Mouse (Mus musculus) cerebellum, postnatal 4 days (tissue): Measurements from ENCODE around the gene Ngdn.
"Not testable (repeated sequence)": the region's sequence is repeated elsewhere in the genome, so short reads cannot be mapped to it uniquely, and the experiment has no call there.

Experiments used
- DNase-seq, 2 experiments: peaks; one replicate each; pipeline ENCODE4 v3.0.0; 2022; ENCODE audit warnings: low spot score in 2 of 2, mixed read lengths in 1 of 2

Ngdn gene

DNA sequence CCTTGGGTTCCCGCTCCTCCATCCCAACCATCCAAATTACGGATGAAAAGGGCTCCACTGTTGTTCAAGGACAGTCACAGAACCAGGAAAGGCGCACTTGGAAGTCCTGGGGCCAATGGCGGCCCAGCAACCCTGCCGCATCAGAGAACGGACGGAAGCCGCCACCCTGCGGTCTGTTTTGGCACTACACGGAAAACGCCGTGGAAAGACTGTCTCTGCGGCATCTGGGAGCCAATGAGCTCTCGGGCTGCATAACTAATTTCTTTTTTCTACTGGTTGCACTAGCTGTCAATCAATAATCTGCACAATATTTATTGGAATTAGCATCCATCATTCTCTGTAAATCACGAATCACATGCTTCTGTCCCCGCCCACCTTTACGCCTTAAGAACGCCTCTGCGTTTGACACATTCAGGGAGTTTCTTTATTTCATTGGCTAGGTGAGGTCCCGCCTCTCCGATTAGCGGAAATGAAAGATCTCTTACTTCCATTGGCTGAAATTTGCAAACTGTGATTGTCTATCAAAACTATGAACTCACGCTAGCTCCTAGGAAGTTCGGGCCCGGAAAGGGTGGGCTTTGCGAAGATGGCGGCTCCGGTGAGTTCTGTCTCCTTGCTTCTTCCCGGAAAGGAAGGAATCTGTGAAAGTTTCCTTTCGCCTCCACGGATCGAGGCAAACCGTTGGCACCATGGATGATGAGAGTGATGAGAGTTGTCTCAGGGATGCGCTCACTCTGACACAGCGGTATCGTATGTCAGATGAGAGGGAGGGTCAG is at the start of gene Ngdn:
Gene Ngdn, plus strand, starts transcription at position 464 of the 776 bp plus-strand sequence.
- peak; percentile 98 to 100 for DNase-seq

DNA sequence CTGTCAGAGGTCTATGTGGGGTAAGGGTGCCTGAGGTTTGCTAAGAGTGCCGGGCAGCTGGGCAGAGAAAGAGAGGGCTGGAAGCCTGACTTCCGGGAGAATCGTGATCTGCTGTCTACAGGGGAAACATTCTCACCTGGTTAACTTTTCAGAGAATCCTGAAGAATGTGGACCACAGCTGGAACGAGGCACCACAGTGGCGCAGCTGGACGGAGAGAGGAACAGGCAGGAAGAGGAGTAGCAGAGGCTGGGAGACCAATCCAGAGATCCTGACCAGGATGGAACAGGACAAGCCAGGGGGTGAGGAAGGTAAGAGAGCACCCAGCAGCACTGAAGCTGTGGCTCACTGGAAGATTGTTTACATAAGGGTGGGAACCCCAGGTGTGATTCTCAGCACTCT is 49.6 kb upstream of the Ngdn start:
- DNase-seq = no peak

DNA sequence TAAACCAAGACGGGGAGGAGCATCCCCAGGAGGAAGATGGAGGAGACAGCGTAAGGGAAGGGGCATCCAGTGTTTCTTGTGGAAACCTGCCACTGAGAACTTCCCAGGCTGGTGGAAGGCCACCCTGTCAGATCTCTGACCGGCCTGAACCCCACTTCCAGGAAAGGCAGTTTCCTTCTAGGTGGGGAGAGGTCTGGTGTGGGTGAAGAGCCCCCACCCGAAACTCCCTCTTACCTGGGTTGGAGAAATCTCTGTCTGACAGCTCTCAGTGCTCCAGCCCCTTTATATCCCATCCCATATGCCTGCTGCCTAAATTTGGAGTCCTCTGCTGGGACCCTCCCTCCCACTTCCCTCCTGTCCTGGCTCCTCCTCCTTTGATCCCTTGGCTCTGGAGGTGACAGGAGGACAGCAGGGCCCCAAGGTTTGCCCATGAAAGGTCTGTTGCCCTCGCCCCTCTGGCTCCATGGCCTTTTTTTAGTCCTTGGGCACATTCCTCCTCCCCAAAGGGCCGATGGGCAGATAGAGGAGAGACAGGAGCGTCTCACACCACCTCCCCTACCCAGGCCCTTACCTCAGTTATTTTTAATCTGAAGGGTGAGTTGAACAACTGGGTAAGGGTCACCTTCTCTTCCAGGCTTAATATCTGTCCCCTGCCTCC is 48.8 kb upstream of the Ngdn start, which contains the start of gene Myh6:
Gene Myh6, minus strand, starts transcription at position 608 of the 658 bp plus-strand sequence.
- DNase-seq = no peak

DNA sequence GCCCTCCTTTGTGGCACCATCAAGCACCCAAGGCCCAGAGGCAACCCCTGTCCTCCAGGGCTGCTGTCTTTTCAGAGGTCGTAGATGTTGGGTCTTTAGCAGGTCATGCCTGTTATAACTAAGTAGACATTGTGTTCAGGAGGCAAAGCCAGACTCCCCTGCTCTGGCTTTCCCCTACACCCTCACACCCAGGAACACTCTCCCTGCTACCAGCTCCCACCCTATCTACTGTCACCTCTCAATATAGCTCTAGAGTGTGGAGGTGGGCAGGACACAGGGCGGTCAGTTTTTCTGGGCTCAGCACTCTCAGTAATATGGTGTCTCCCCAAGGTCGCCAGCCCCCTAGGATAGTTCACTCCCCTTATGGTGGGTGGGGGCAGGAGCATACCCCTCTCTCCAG is 47.4 kb upstream of the Ngdn start:
- DNase-seq = no peak

- no peak for DNase-seq
These were observed 46.9 kb upstream of the Ngdn start for GRCm38 (mm10) chr14:54968344-54968743.

DNA sequence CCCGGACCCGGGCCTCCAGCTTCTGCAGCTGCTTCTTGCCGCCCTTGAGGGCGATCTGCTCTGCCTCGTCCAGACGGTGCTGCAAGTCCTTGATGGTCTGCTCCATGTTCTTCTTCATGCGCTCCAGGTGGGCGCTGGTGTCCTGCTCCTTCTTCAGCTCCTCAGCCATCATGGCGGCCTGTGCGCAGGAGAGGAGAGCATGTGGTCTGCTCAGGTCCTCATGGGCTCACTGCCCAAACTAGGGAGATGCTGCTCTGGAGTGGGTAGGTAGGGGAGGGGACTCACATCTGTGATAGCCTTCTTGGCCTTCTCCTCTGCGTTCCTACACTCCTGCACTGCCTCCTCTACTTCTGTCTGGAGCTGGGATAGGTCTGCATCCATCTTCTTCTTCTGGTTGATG is 42.5 kb upstream of the Ngdn start:
- not testable (repeated sequence) for DNase-seq

GRCm38 (mm10) chr14:54974068-54974791 is 41.0 kb upstream of the Ngdn start:
- no peak for DNase-seq

DNA sequence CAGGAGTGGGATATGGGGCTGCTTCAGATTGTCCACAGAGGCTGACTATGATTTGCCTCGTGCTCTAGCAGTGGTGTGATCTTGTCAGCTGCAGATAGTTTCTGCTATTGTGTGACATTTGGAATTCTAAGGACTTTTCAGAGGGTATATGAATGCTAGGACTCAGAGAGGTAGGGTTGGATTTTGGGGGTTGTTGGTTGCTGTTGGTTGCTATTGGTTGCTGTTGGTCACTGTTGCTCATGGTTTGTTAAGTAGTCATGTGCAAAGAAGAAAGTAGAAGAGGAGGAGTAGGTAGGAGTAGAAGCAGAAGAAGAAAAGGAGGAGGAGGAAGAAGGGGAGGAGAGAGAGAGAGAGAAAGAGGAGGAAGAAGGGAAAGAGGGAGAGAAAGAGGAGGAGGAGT is 38.6 kb upstream of the Ngdn start, which contains the start of gene Gm17428:
Gene Gm17428, plus strand, starts transcription at position 301 of the 400 bp plus-strand sequence.
- no peak for DNase-seq

GRCm38 (mm10) chr14:54978664-54979063 is 36.6 kb upstream of the Ngdn start:
- no peak for DNase-seq

GRCm38 (mm10) chr14:54981934-54982333 is 33.3 kb upstream of the Ngdn start:
- DNase-seq = no peak

DNA sequence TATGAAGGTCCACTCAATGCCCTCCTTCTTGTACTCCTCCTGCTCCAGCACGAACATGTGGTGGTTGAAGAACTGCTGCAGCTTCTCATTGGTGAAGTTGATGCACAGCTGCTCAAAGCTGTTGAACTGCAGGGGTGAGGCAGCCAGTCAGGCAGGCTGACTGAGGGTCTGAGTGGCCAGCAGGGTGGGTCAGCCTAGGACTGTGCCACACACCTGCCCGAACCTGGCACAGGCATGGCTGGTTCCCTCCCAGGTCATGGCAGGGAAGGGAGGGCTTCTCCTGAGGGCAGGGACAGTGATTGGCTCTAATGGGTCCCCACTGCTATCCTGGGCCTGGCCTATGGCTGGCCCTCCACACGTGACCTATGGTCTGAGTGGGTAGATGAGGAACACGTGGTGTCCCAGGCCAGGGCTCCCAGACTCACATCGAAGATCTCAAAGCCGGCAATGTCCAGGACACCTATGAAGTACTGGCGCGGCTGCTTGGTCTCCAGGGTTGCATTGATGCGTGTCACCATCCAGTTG is 26.8 kb upstream of the Ngdn start:
- DNase-seq = not testable (repeated sequence)

DNA sequence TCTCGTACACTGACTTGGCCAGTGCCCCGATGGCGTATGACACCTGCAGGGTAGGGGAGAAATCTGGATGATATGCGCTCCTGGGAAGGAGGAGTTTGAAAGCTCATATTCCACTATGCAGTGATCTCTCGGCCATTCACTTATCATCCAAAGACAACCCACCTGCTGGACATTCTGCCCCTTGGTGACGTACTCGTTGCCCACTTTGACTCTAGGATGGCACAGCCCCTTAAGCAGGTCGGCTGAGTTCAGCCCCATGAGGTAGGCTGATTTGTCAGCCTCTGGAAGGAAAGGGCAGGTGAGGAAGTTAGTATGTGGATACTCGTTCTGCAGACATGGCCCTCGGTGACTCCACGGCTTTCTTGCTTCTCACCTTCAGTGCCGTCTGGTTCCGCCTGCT is 26.4 kb upstream of the Ngdn start:
- no peak for DNase-seq

- no peak for DNase-seq
These were observed 25.3 kb upstream of the Ngdn start for GRCm38 (mm10) chr14:54989886-54990441.

- no peak for DNase-seq
These were observed 23.1 kb upstream of the Ngdn start for GRCm38 (mm10) chr14:54992196-54992595.

DNA sequence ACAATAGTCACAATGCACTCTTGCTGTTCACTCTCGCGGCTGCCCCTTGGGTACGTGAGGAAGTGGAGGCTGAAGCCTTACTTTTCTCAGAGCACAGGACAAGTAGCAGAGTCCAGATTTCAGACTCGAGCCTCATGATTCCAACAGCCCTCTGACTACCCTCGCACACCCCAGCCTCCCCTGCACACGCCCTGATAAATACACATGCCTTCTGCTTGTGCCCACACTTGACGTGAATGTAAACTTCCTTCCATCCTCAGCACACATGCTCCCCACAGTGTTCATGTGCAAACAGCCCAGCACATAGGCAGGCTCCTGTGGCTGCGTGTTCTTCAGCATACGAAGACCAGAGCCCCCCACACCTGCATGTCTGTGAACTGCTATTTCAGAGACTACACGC is 21.6 kb upstream of the Ngdn start:
- DNase-seq = no peak

DNA sequence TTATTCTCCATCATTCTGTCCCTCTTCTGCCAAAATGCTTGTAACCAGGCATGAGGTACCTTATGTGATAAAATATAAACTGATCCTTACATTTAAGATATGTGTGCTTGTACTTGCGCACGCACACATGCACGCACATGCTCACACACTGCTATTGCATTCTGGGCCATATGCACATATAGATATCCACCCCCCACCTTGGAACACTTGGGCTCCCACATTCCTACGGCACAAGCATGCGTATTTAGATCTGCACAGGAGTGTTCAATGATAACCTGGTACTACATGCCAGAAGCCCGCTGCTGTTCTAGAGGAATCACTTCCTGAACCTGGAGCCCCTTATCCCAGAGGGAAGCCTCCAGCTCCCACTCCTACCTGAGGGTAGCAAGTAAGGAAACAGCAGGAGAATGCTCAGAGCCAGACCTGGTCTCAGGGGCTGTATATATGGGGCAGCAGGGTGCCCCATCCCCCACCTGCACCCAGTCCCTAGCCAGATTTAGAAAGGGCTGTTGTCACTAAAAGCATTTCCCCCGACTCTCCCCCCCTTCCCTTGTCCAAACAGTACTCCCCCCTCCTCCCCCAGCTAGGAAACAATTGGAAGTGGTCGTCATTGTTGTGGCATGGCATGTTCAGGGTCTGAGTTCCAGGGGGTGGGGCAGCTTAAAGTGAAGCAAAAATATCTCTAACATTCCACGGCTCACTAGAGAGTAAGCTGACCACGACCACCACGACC is 21.0 kb upstream of the Ngdn start, which contains the start of gene Myh7:
Gene Myh7, minus strand, starts transcription at position 491 of the 733 bp plus-strand sequence.
- DNase-seq = no peak

DNA sequence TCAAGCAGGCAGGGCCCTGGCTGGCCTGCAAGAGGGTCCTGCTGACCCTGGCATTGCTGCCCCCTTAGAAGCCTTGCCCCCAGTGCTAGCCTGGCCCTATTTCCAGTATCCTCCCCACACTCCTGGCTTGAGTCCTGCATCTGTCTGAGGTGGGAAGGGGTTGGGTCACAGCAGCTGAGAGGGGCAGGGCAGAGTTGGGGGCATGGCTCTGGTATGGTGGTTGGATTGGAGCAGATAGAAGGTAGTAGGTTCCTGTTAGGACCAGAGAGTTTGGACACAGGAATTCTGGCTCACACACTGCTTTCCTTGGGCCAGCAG is 20.4 kb upstream of the Ngdn start:
- no peak for DNase-seq

DNA sequence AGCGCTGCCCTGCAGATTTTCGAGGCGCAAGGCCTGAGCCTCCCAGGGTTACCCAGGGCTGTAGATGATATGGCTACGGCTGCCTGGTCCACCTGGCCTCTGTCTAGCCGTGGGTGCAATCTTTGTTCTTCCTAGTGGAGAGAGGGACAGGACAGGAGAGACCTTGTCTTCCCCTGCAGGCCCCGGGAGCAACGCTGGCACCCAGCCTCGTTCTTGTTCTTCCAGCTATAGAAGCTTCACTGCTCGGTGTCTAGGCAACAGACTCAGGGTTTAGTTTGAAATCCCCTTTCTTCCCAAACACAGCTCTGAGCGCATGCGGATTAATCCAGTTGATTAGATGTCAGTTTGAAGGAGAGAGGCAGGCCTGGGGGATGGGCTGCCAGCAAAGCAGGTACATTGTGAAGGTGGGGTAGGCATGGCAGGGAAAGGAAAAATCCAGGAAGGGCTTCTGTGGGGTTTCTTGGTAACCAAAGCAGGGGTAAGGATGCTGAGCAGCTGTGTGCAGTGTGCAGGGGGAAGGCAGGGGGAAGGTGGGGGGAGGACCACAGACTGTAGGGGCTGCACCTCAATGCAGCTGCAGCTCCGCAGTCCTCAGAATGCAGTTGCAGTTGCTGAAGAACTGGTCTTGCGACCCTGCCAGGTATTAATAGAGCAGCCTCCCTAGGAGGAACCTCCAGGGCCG is 19.7 kb upstream of the Ngdn start:
- DNase-seq = peak in 1 of 2 experiments; percentile 45

DNA sequence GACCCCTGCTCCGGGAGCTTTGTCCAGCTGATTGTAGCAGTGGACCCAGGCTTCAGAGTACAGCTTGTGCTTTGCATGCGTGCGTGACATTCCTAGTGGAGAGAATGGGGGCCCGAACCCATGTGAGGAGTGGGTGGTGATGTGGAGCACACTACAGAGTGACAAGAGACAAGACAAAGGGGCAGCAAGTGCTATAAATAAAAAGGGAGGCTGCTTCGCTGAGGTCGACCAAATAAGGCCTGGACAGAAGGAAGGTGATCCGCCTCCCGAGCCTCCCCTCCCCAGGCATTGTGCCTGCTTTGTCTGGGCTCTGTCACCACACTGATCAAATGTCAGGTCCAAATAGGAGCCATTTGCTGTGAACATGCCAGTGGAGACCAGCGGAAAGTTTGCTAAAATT is 18.5 kb upstream of the Ngdn start:
- DNase-seq = no peak

GRCm38 (mm10) chr14:54997297-54997696 is 18.0 kb upstream of the Ngdn start:
- DNase-seq = no peak

GRCm38 (mm10) chr14:54998680-54999079 is 16.6 kb upstream of the Ngdn start:
- DNase-seq = no peak
